Mouse (Mus musculus): Measurements from ENCODE around the gene Cd300c2. TPM values are rescaled to one million over a fixed set of nuclear protein-coding genes. Genes with fewer than 3 reads are reported as not detected.
"Not testable (repeated sequence)": the region's sequence is repeated elsewhere in the genome, so short reads cannot be mapped to it uniquely, and the experiment has no call there.

Gene Cd300c2
- 1.2 and 1.3 TPM in 2 replicates for polyA plus RNA-seq (2015; fragmentation: Nextera tagmentation; extraction: Ambion mirVana)

DNA sequence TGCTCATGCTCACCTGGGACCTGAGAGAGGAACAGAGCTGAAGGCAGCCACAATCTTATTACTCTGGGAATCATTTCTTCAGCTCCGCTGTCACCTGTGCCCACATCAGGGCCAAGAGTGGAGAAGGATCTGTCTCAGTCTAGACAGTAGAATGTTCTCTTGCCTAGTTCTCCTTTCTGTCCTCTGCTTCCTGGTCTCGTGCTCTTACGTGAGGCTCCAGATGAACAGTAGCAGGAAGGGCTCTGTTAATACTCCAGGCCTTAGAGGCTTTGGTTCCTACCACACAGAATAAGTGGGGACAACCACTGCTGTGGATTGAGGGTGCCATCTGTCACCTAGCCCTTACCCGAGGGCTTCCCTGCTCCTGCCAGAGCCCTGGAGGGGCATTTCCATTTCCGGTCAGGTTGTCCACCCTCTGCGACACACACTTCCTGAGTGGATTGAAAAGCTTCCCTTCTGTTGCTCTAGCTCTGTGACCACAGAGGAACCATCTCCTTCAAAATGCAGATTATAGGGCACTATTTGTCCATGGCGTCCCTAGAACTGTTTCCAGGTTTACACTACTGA, at the start of gene Cd300c2:
Gene Cd300c2, minus strand, starts transcription at position 407 of the 567 bp plus-strand sequence.
- no peaks in the 10 kb centered on the region for H3K4me1 ChIP-seq
- no peak within 1 kb of the TSS for H3K9ac ChIP-seq
- no peaks in the 10 kb centered on the region for H3K27me3 ChIP-seq (replicated peaks)
- no peaks in the 10 kb centered on the region for H3K36me3 ChIP-seq (replicated peaks)
- no peak within 1 kb of the TSS for H3K27ac ChIP-seq
- ATAC-seq (replicated peaks) = no peak
- no peak within 1 kb of the TSS for H3K4me2 ChIP-seq
- 91% methylated on average over 7 of the region's 7 CpGs for WGBS
- H3K9me3 ChIP-seq = no peaks in the 10 kb centered on the region
- H3K4me3 ChIP-seq = no peak within 1 kb of the TSS

DNA sequence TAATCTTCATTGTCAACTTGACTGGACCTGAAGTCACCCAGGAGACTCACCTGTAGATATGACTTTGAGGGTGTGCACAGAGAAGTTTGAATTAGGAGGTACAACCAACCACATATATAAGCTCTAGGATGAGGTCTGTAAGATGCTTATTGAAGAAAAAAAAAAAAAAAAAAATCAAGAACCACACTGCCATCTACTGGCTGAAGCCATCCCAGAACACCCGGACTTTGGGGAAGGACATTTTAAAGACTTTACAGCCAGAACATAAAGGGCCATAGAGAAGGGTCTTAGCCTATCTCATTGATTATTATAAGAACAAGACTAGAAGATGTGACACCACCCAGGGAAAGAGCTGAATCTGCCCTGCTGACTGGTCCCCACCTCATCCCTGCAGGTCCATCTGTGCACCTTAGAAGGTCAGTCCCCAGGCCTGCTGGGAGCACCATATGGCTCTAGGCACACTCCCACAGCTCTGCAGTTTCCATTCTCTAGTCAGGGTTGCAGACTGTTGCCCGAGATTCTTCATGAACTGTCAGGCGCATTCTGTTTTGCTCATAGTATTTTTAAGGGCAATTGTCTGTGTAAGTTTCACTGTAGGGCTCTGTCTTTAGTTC, 47.7 kb upstream of the Cd300c2 start:
- Histone ChIP-seq H3K27ac (no peak overlapping the region), H3K27me3 (replicated peaks) (0 out of 2 replicates have a peak, but pooled peaks cover 8% of the 10 kb centered on the region), H3K4me1 (no peaks in the 10 kb centered on the region), H3K4me3 (no peak overlapping the region), H3K9me3 (no peaks in the 10 kb centered on the region), H3K4me2 (no peak overlapping the region), H3K36me3 (replicated peaks) (no peaks in the 10 kb centered on the region), H3K9ac (no peak overlapping the region)
- no peak for ATAC-seq (replicated peaks)
- WGBS = 48% methylated on average over 3 of the region's 3 CpGs

DNA sequence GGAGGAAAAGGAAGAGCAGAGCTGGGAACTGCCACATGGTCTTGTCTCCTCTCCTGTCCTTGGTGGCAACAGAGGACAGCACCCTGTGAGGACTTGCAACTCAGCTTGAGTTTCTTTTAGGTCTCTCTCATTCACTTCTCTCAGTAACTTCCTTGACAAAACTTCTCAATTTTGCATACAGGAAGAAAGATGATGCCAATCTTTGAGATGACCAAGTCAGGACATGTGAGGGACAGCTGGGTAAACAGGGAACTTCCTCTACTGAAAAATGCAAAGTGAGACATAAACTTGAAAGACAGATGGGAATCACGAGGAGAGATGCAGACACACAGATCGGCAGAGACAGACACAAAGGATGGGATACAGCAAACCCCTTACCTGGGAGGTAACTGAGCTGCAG, 46.6 kb upstream of the Cd300c2 start, which contains the start of gene Cd300ld3:
Gene Cd300ld3, minus strand, starts transcription at position 151 of the 400 bp plus-strand sequence.
- WGBS = 81% methylated on average over 2 of the region's 2 CpGs
- H3K27ac ChIP-seq = no peak within 1 kb of the TSS
- no peak for ATAC-seq (replicated peaks)
- 0 out of 2 replicates have a peak, but pooled peaks cover 8% of the 10 kb centered on the region for H3K27me3 ChIP-seq (replicated peaks)
- H3K9me3 ChIP-seq = no peaks in the 10 kb centered on the region
- H3K36me3 ChIP-seq (replicated peaks) = no peaks in the 10 kb centered on the region
- H3K4me2 ChIP-seq = no peak within 1 kb of the TSS
- no peak within 1 kb of the TSS for H3K9ac ChIP-seq
- H3K4me3 ChIP-seq = no peak within 1 kb of the TSS
- no peaks in the 10 kb centered on the region for H3K4me1 ChIP-seq

DNA sequence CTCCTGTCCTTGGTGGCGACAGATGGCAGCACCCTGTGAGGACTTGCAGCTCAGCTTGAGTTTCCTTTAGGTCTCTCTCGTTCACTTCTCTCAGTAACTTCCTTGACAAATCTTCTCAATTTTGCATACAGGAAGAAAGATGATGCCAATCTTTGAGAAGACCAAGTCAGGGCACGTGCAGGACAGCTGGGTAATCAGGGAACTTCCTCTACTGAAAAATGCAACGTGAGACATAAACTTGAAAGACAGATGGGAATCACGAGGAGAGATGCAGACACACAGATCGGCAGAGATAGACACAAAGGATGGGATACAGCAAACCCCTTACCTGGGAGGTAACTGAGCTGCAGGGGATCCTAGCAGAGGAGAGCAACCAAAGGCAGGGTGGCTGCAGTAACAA, 36.0 kb upstream of the Cd300c2 start, which contains the start of gene Cd300ld5:
Gene Cd300ld5, minus strand, starts transcription at position 101 of the 400 bp plus-strand sequence.
- not testable (repeated sequence) for H3K27ac ChIP-seq; H3K4me2 ChIP-seq; H3K4me3 ChIP-seq; H3K27me3 ChIP-seq (replicated peaks); H3K36me3 ChIP-seq (replicated peaks); H3K9ac ChIP-seq; ATAC-seq (replicated peaks); H3K9me3 ChIP-seq; H3K4me1 ChIP-seq
- no CpG with 5 or more reads among the region's 6 CpGs for WGBS

DNA sequence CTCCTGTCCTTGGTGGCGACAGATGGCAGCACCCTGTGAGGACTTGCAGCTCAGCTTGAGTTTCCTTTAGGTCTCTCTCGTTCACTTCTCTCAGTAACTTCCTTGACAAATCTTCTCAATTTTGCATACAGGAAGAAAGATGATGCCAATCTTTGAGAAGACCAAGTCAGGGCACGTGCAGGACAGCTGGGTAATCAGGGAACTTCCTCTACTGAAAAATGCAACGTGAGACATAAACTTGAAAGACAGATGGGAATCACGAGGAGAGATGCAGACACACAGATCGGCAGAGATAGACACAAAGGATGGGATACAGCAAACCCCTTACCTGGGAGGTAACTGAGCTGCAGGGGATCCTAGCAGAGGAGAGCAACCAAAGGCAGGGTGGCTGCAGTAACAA, 25.2 kb upstream of the Cd300c2 start, which contains the start of gene Cd300ld4:
Gene Cd300ld4, minus strand, starts transcription at position 101 of the 400 bp plus-strand sequence.
- H3K4me1 ChIP-seq = not testable (repeated sequence)

DNA sequence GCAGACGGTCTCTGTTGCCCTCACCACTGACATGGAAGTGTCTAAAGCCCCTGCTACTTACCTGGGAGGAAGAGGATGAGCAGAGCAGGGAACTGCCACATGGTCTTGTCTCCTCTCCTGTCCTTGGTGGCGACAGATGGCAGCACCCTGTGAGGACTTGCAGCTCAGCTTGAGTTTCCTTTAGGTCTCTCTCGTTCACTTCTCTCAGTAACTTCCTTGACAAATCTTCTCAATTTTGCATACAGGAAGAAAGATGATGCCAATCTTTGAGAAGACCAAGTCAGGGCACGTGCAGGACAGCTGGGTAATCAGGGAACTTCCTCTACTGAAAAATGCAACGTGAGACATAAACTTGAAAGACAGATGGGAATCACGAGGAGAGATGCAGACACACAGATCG, 14.4 kb upstream of the Cd300c2 start, which contains the start of gene Cd300ld2:
Gene Cd300ld2, minus strand, starts transcription at position 101 of the 400 bp plus-strand sequence.
- not testable (repeated sequence) for H3K36me3 ChIP-seq (replicated peaks); ATAC-seq (replicated peaks); H3K4me1 ChIP-seq; H3K9me3 ChIP-seq; H3K27me3 ChIP-seq (replicated peaks); H3K27ac ChIP-seq; H3K4me3 ChIP-seq; H3K9ac ChIP-seq; H3K4me2 ChIP-seq
- WGBS = no CpG with 5 or more reads among the region's 7 CpGs

More for the DNA sequence above, 25.2 kb upstream of the Cd300c2 start, which contains the start of gene Cd300ld4:
- no CpG with 5 or more reads among the region's 6 CpGs for WGBS
- H3K9ac ChIP-seq; H3K4me2 ChIP-seq; H3K4me3 ChIP-seq; H3K27me3 ChIP-seq (replicated peaks); H3K27ac ChIP-seq; H3K36me3 ChIP-seq (replicated peaks); ATAC-seq (replicated peaks); H3K9me3 ChIP-seq: not testable (repeated sequence)

DNA sequence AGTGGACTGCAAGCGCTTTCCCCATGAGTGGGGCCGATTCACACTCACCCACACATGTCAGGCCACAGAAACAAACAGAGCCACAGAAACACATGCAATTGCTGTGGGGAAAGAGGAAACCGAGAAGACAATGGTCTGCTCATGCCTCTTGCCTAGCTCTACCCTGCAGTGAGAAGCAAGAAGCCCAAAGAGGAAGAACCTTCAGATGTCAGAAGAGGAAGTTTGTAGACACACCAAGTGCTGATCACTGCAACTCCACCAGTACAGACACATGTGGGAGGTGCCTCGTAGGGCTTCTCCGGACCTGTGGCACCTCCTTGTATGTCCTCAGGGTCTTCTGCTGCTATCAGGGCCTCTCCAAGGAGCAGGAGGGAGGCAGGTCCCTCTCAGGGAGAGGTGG, 2.4 kb upstream of the Cd300c2 start:
- H3K9me3 ChIP-seq = no peaks in the 10 kb centered on the region
- H3K27me3 ChIP-seq (replicated peaks) = no peaks in the 10 kb centered on the region
- H3K36me3 ChIP-seq (replicated peaks) = no peaks in the 10 kb centered on the region
- no peak overlapping the region for H3K27ac ChIP-seq
- no peak overlapping the region for H3K9ac ChIP-seq
- ATAC-seq (replicated peaks) = no peak
- no peak overlapping the region for H3K4me3 ChIP-seq
- H3K4me1 ChIP-seq = no peaks in the 10 kb centered on the region
- H3K4me2 ChIP-seq = no peak overlapping the region
- WGBS = 87% methylated on average over 5 of the region's 5 CpGs

DNA sequence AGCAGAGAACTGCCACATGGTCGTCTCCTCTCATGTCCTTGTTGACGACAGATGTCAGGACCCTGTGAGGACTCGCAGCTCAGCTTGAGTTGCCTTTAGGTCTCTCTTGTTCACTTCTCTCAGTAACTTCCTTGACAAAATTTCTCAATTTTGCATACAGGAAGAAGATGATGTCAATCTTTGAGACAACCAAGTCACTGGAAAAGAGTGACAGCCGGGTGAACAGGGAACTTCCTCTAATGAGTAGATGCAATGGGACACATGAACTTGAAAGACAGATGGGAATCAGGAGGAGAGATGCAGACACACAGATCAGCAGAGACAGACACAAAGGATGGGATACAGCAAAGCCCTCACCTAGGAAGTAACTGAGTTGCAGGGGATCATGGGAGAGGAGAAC, 11.9 kb downstream of the Cd300c2 start, which contains the start of gene Cd300ld:
Gene Cd300ld, minus strand, starts transcription at position 130 of the 400 bp plus-strand sequence.
- H3K4me2 ChIP-seq = no peak within 1 kb of the TSS
- WGBS = 81% methylated on average over 4 of the region's 4 CpGs
- H3K4me1 ChIP-seq = no peaks in the 10 kb centered on the region
- ATAC-seq (replicated peaks) = no peak
- no peaks in the 10 kb centered on the region for H3K27me3 ChIP-seq (replicated peaks)
- no peak within 1 kb of the TSS for H3K9ac ChIP-seq
- no peaks in the 10 kb centered on the region for H3K9me3 ChIP-seq
- H3K36me3 ChIP-seq (replicated peaks) = no peaks in the 10 kb centered on the region
- no peak within 1 kb of the TSS for H3K27ac ChIP-seq
- no peak within 1 kb of the TSS for H3K4me3 ChIP-seq

DNA sequence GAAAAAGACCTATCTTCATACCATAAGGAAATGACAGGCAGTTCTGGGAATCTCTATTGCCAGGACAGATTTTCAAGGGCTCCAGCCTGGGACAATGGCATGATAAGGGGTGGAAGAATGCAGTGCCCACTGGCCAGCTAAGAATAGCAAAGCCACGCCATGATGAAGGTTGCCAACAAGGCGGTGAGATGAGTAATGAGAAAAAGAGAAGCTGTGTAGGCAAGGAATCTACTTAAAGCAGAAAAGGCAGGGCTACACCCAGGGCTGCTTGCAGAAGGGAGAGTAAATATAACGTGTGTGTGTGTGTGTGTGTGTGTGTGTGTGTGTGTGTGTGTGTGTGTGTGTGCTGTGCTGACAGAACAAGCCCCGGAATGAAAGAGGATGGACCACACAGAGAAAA, 19.8 kb downstream of the Cd300c2 start:
- no peaks in the 10 kb centered on the region for H3K9me3 ChIP-seq
- H3K4me3 ChIP-seq = no peak overlapping the region
- H3K4me1 ChIP-seq = no peaks in the 10 kb centered on the region
- no peak overlapping the region for H3K27ac ChIP-seq
- WGBS = 82% methylated on average over 4 of the region's 4 CpGs
- no peaks in the 10 kb centered on the region for H3K27me3 ChIP-seq (replicated peaks)
- H3K36me3 ChIP-seq (replicated peaks) = no peaks in the 10 kb centered on the region
- H3K4me2 ChIP-seq = no peak overlapping the region
- ATAC-seq (replicated peaks) = no peak
- no peak overlapping the region for H3K9ac ChIP-seq

DNA sequence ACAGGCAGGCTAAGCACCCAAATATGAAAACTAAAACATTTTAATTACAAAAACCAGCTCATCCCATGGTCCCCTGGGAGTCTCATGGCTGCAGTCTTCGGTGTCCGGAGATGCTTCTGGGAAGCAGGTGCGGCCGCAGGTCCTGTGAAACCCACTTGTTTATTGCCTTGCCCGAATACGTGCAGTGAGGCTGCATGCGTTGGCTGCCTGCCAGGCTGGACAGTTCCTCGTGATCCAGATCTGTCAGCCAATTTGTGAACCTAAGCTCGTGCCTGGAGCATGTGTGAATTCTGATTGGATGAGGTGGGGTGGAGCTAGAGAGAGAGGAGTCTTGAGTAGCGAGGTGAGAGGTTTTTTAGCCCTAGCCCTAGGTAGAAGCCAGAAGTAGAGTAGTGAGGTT, 29.0 kb downstream of the Cd300c2 start:
- Histone ChIP-seq H3K27me3 (replicated peaks) (no peaks in the 10 kb centered on the region), H3K4me3 (no peak overlapping the region), H3K4me1 (no peaks in the 10 kb centered on the region), H3K9me3 (no peaks in the 10 kb centered on the region), H3K4me2 (no peak overlapping the region), H3K27ac (no peak overlapping the region), H3K36me3 (replicated peaks) (no peaks in the 10 kb centered on the region), H3K9ac (no peak overlapping the region)
- ATAC-seq (replicated peaks) = no peak
- WGBS = 85% methylated on average over 10 of the region's 10 CpGs

DNA sequence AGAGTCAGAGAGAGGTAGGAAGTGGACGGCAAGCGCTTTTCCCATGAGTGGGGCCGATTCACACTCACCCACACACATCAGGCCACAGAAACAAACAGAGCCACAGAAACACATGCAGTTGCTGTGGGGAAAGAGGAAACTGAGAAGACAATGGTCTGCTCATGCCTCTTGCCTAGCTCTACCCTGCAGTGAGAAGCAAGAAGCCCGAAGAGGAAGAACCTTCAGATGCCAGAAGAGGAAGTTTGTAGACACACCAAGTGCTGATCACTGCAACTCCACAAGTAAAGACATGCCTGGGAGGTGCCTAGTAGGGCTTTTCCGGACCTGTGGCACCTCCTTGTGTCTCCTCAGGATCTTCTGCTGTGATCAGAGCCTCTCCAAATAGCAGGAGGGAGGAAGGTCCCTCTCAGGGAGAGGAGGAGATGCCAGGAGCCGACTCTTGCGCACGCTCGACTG, 32.9 kb downstream of the Cd300c2 start, which contains the start of gene Cd300c:
Gene Cd300c, minus strand, starts transcription at position 406 of the 456 bp plus-strand sequence.
- Histone ChIP-seq H3K27ac (no peak within 1 kb of the TSS), H3K9ac (no peak within 1 kb of the TSS), H3K36me3 (replicated peaks) (no peaks in the 10 kb centered on the region), H3K27me3 (replicated peaks) (no peaks in the 10 kb centered on the region), H3K4me2 (no peak within 1 kb of the TSS), H3K9me3 (no peaks in the 10 kb centered on the region), H3K4me3 (no peak within 1 kb of the TSS), H3K4me1 (no peaks in the 10 kb centered on the region)
- no peak for ATAC-seq (replicated peaks)
- 86% methylated on average over 9 of the region's 9 CpGs for WGBS

DNA sequence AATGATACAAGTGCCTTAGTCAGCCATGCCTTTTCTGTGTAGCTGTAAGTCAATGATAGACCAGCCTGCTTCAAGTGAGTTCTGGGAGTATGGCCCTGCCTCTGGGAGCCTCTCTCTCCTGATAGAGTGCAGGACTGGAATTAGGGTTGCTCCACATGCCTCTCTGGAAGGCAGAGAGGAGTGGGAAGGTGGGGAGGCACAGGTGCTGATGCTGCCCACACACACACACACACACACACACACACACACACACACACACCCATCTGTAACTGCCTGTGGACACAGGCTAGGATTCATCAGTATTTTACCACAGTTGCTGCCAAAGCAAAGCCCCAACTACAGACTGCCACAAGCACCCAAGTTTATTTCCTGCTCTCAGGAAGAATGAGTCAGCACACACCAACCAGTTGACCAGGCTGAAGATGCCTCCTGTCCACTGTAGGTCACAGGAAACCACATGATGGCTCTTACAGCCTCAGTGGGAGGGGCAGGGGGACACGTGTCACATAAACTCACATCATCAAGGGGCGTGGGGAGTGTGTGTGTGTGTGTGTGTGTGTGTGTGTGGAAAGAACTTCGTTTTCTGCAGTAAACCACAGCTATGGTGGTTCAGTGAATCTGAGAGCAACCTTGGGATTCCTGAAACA, 36.4 kb downstream of the Cd300c2 start:
- Histone ChIP-seq H3K27ac (no peak overlapping the region), H3K36me3 (replicated peaks) (no peaks in the 10 kb centered on the region), H3K4me2 (no peak overlapping the region), H3K4me1 (no peaks in the 10 kb centered on the region), H3K27me3 (replicated peaks) (no peaks in the 10 kb centered on the region), H3K9me3 (no peaks in the 10 kb centered on the region), H3K9ac (no peak overlapping the region), H3K4me3 (no peak overlapping the region)
- 59% methylated on average over 3 of the region's 3 CpGs for WGBS
- no peak for ATAC-seq (replicated peaks)
